Mouse (Mus musculus) layer of hippocampus, postnatal 10 days (tissue): Measurements from ENCODE around the gene Cwf19l1. TPM values are rescaled to one million over a fixed set of nuclear protein-coding genes. Genes with fewer than 3 reads are reported as not detected.
"Not testable (repeated sequence)": the region's sequence is repeated elsewhere in the genome, so short reads cannot be mapped to it uniquely, and the experiment has no call there.

Experiments
- DNase-seq, 2 experiments: peaks; one replicate each; pipeline ENCODE4 v3.0.0; 2021; ENCODE audit warnings: low spot score in 2 of 2
- long read RNA-seq: library from polyadenylated mRNA; stranded (forward); transcript quantifications from one replicate; pipeline ENCODE4 v2.0.0, GENCODE M21; 2023
- total RNA-seq, 2 experiments: library from RNA; stranded (reverse); gene quantifications; 2 replicates each; pipeline ENCODE4 v1.2.3; 2021

Gene Cwf19l1
- total RNA-seq = 10 to 100 TPM; 18.9 to 21.3 TPM
- long read RNA-seq, transcript Cwf19l1-201 (14 exons, 3,581 nt) = major isoform, 5 of 8 reads
- long read RNA-seq, partial matches to known transcripts = 0 of 8 reads
- long read RNA-seq, other reads (novel, unspliced or antisense) = 3 of 8 reads

- peak; percentile 88 to 90 for DNase-seq
Measured at GRCm38 (mm10) chr19:44135072-44135959, at the start of gene Cwf19l1. Gene Cwf19l1 (minus strand): TSS chr19:44135876.

- no peak for DNase-seq
Measured at GRCm38 (mm10) chr19:44183968-44184367, 48.3 kb upstream of the Cwf19l1 start.

- no peak for DNase-seq
Measured at GRCm38 (mm10) chr19:44180502-44180901, 44.8 kb upstream of the Cwf19l1 start.

- DNase-seq = no peak
Measured at GRCm38 (mm10) chr19:44176741-44177140, 41.1 kb upstream of the Cwf19l1 start.

GRCm38 (mm10) chr19:44174835-44175234 is 39.2 kb upstream of the Cwf19l1 start:
- no peak for DNase-seq

- DNase-seq = no peak
Measured at GRCm38 (mm10) chr19:44161515-44161914, 25.8 kb upstream of the Cwf19l1 start.

GRCm38 (mm10) chr19:44159386-44159785 is 23.7 kb upstream of the Cwf19l1 start:
- no peak for DNase-seq

GRCm38 (mm10) chr19:44157005-44157404 is 21.3 kb upstream of the Cwf19l1 start:
- DNase-seq = no peak

GRCm38 (mm10) chr19:44153781-44154180 is 18.1 kb upstream of the Cwf19l1 start:
- no peak for DNase-seq

- DNase-seq = no peak
Measured at GRCm38 (mm10) chr19:44148991-44149390, 13.3 kb upstream of the Cwf19l1 start.

GRCm38 (mm10) chr19:44148345-44148744 is 12.7 kb upstream of the Cwf19l1 start:
- no peak for DNase-seq

GRCm38 (mm10) chr19:44146951-44147350 is 11.3 kb upstream of the Cwf19l1 start:
- no peak for DNase-seq

- no peak for DNase-seq
Measured at GRCm38 (mm10) chr19:44146568-44146879, 10.8 kb upstream of the Cwf19l1 start.

- DNase-seq = peak; percentile 83 to 91
Measured at GRCm38 (mm10) chr19:44145702-44146567, 10.3 kb upstream of the Cwf19l1 start, which contains the start of gene Bloc1s2. Gene Bloc1s2 (minus strand): TSS chr19:44146446.

GRCm38 (mm10) chr19:44144366-44144765 is 8.7 kb upstream of the Cwf19l1 start:
- no peak for DNase-seq

GRCm38 (mm10) chr19:44135960-44136485 is 347 bp upstream of the Cwf19l1 start:
- DNase-seq = peak in 1 of 2 experiments; percentile 17

- DNase-seq = no peak
Measured at GRCm38 (mm10) chr19:44132917-44133316, 2.8 kb downstream of the Cwf19l1 start.

GRCm38 (mm10) chr19:44128560-44128959 is 7.1 kb downstream of the Cwf19l1 start:
- no peak for DNase-seq

GRCm38 (mm10) chr19:44127729-44128497 is 7.8 kb downstream of the Cwf19l1 start:
- DNase-seq = no peak

- no peak for DNase-seq
Measured at GRCm38 (mm10) chr19:44121137-44121536, 14.5 kb downstream of the Cwf19l1 start.

- not testable (repeated sequence) for DNase-seq
Measured at GRCm38 (mm10) chr19:44120686-44121085, 15.0 kb downstream of the Cwf19l1 start.
